Comparison of ENCODE assay signal across 24 mouse cellular contexts in genomic region chr10:76789885-76790284, GRCm38 (mm10).
DNase-seq lines count a peak whose midpoint lies in the region; ATAC-seq lines count a peak whose summit lies in the region.
"Had no signal": no experiment of that assay in that cellular context is flagged by ENCODE, and none has a peak within 500 bp of the region (broad histone marks: within the 10 kb centered on the region; RNA-seq: fewer than 3 reads in every experiment).

No protein-coding gene starts in this region.

- H3K9me3 ChIP-seq in heart, embryonic 11.5 days (replicated peaks; ENCODE audit: control insufficient read depth, low read length), result no peaks in the 10 kb centered on the region
- no peaks in the 10 kb centered on the region for H3K9me3 ChIP-seq in heart, embryonic 12.5 days (replicated peaks)
- H3K9me3 ChIP-seq: embryonic facial prominence, embryonic 12.5 days; neural tube, embryonic 15.5 days; stomach, embryonic 15.5 days had no signal

- 0 out of 2 replicates have a peak, but pooled peaks have one; percentile 21 for ATAC-seq in heart, embryonic 11.5 days (replicated peaks; ENCODE audit: insufficient number of reproducible peaks, low FRiP score, low TSS enrichment)
- ATAC-seq in heart, embryonic 12.5 days (ENCODE audit: insufficient number of reproducible peaks, low FRiP score), result no peak
- ATAC-seq: CD4-positive, CD25-positive, alpha-beta regulatory T cell, adult 4 months; forebrain, postnatal 0 days; inflammation-experienced regulatory T-cells, adult 6 months; liver, postnatal 0 days; midbrain, embryonic 16.5 days had no signal

- intact Hi-C loops in left cerebral cortex, postnatal 4 days (cut with DNase I), result no loop called here

- H3K4me1 ChIP-seq in heart, embryonic 11.5 days (ENCODE audit: control insufficient read depth, insufficient read depth, low read length), result no peaks in the 10 kb centered on the region
- no peaks in the 10 kb centered on the region for H3K4me1 ChIP-seq in heart, embryonic 12.5 days (replicated peaks)
- H3K4me1 ChIP-seq: embryonic facial prominence, embryonic 12.5 days; stomach, embryonic 15.5 days had no signal

- DNase-seq in left cerebral cortex, postnatal 4 days, result peak; percentile 55
- DNase-seq in left cerebral cortex, adult 8-10 months (ENCODE audit: low spot score in 2 of 2), result no peak
- peak; percentile 2 for DNase-seq in adipocyte (ENCODE audit: low spot score)
- DNase-seq in cerebellum, adult 9-11 months, result peak; percentile 66
- DNase-seq in yolk sac, embryonic 10.5 days (ENCODE audit: low spot score), result no peak
- no peak for DNase-seq in frontal cortex, postnatal 10 days (ENCODE audit: low spot score in 2 of 2)
- DNase-seq: adrenal gland, adult 2 months; forebrain, postnatal 0 days; gastrocnemius, postnatal 25 days; heart, adult 2 months; kidney, adult 18-20 months; liver, postnatal 0 days; thymus, adult 18-20 months; thymus, postnatal 36 days had no signal

- H3K4me3 ChIP-seq in heart, embryonic 11.5 days (ENCODE audit: low read depth, low read length), result no peak overlapping the region
- no peak overlapping the region for H3K4me3 ChIP-seq in heart, embryonic 12.5 days
- H3K4me3 ChIP-seq: embryonic facial prominence, embryonic 12.5 days; heart, adult 2 months; neural tube, embryonic 15.5 days; stomach, embryonic 15.5 days had no signal

- H3K36me3 ChIP-seq in heart, embryonic 11.5 days (ENCODE audit: control insufficient read depth, insufficient read depth, low read length), result no peaks in the 10 kb centered on the region
- H3K36me3 ChIP-seq in heart, embryonic 12.5 days, result no peaks in the 10 kb centered on the region
- H3K36me3 ChIP-seq: stomach, embryonic 15.5 days had no signal

- no peak overlapping the region for H3K4me2 ChIP-seq in heart, embryonic 11.5 days
- no peak overlapping the region for H3K4me2 ChIP-seq in heart, embryonic 12.5 days
- H3K4me2 ChIP-seq: embryonic facial prominence, embryonic 12.5 days; liver, embryonic 11.5 days; neural tube, embryonic 15.5 days; stomach, embryonic 15.5 days had no signal

- H3K9ac ChIP-seq in heart, embryonic 11.5 days (ENCODE audit: low read depth, low read length), result no peak overlapping the region
- H3K9ac ChIP-seq in heart, embryonic 12.5 days, result no peak overlapping the region
- H3K9ac ChIP-seq: embryonic facial prominence, embryonic 12.5 days; forebrain, postnatal 0 days; liver, postnatal 0 days; neural tube, embryonic 15.5 days; stomach, embryonic 15.5 days had no signal

- H3K27ac ChIP-seq in heart, embryonic 11.5 days (ENCODE audit: low read depth, low read length), result no peak overlapping the region
- no peak overlapping the region for H3K27ac ChIP-seq in heart, embryonic 12.5 days (ENCODE audit: poor library complexity, severe bottlenecking)
- H3K27ac ChIP-seq: embryonic facial prominence, embryonic 12.5 days; heart, adult 2 months; macrophage; neural tube, embryonic 15.5 days; stomach, embryonic 15.5 days had no signal

- H3K27me3 ChIP-seq in heart, embryonic 11.5 days (ENCODE audit: control insufficient read depth, insufficient read depth, low read length), result no peaks in the 10 kb centered on the region
- H3K27me3 ChIP-seq in heart, embryonic 12.5 days (replicated peaks), result peaks cover 3% of the 10 kb centered on the region; the same call in 1 of the 2 replicates
- H3K27me3 ChIP-seq: embryonic facial prominence, embryonic 12.5 days; neural tube, embryonic 15.5 days; stomach, embryonic 15.5 days had no signal

- WGBS in heart, embryonic 11.5 days (ENCODE audit: insufficient replicate concordance), result 80% methylated on average over 4 of the region's 4 CpGs
- WGBS in heart, embryonic 12.5 days, result 88% methylated on average over 4 of the region's 4 CpGs

Comparison
In these comparisons a context has a peak if more than half of its experiments do, and no peak if none do; other contexts are left out.
1. DNase-seq: peak in left cerebral cortex, postnatal 4 days (single experiment), adipocyte (single experiment) and cerebellum, adult 9-11 months (single experiment); none in left cerebral cortex, adult 8-10 months (0 of 2), yolk sac, embryonic 10.5 days (single experiment) and frontal cortex, postnatal 10 days (0 of 2).